Mouse (Mus musculus) gastrocnemius, postnatal 4 days (tissue): ENCODE results near the gene Ormdl1. TPM values are rescaled to one million over a fixed set of nuclear protein-coding genes. Genes with fewer than 3 reads are reported as not detected.

ENCODE experiments used
- total RNA-seq, 2 experiments: library from RNA; stranded (reverse); gene quantifications; 2 replicates each; pipeline ENCODE4 v1.2.3; 2021

Gene Ormdl1
- total RNA-seq, 2 experiments from 2014 or later: 6.1 to 6.7 TPM

Other genes starting within 250 kb of the Ormdl1 start
- 10 to 100 TPM; 68.6 to 81.2 TPM for gene Mstn, start 235.5 kb upstream of the Ormdl1 start, total RNA-seq
- gene 1700019A02Rik, start 109.5 kb upstream of the Ormdl1 start, total RNA-seq: not detected
- 10 to 100 TPM; 11.6 to 14.6 TPM for gene Pms1, start 77 bp upstream of the Ormdl1 start, total RNA-seq
- gene Gm28778, start within 50 bp of the Ormdl1 start, total RNA-seq: 1 to 10 TPM in 1 of 2 experiments, not detected in 1; 1.1 TPM
- gene Osgepl1, start 16.5 kb downstream of the Ormdl1 start, total RNA-seq: 10 to 100 TPM; 12.6 to 16.5 TPM
- 1 to 10 TPM; 8.0 to 8.9 TPM for gene Asdurf, start 55.5 kb downstream of the Ormdl1 start, total RNA-seq
- gene Gm28551, start 55.6 kb downstream of the Ormdl1 start, total RNA-seq: not detected
- 10 to 100 TPM; 52.2 to 54.7 TPM for gene Asnsd1, start 55.7 kb downstream of the Ormdl1 start, total RNA-seq